Mouse (Mus musculus) bone marrow, adult 2 months (tissue): ENCODE data around the gene Cradd. TPM values are rescaled to one million over a fixed set of nuclear protein-coding genes. Genes with fewer than 3 reads are reported as not detected.

Experiments
- H3K27ac ChIP-seq: fragments of 200-500 bp; 2 replicates; pipeline ENCODE4 v1.5.1; 2012; ENCODE audit warnings: low read depth, mild to moderate bottlenecking, control low read depth, inconsistent platforms, low read length; ENCODE audit not compliant: control insufficient read depth, poor library complexity, insufficient read depth
- H3K4me1 ChIP-seq: fragments of 200-500 bp; 2 replicates; pipeline ENCODE4 v1.6.1; 2011; ENCODE audit warnings: low read length; ENCODE audit not compliant: control insufficient read depth, insufficient read depth
- H3K4me3 ChIP-seq: fragments of 200-500 bp; replicated peaks from 2 replicates; pipeline ENCODE3; 2011; ENCODE audit warnings: mild to moderate bottlenecking, low read depth, low read length, control low read depth; ENCODE audit not compliant: control insufficient read depth
- CTCF ChIP-seq: fragments of 200-500 bp; IDR thresholded peaks from 2 replicates; pipeline ENCODE4 v1.5.1; 2011; ENCODE audit warnings: low read length, control low read depth; ENCODE audit not compliant: control insufficient read depth, insufficient read depth
- POLR2A ChIP-seq: fragments of 200-500 bp; IDR thresholded peaks from 2 replicates; pipeline ENCODE4 v1.6.1; 2011; ENCODE audit warnings: low read depth, mild to moderate bottlenecking, control low read depth, low read length, borderline replicate concordance; ENCODE audit not compliant: control insufficient read depth
- WGBS: fragments of 180-500 bp; shearing (Covaris S2); methylation state at CpG from one replicate; pipeline ENCODE4 v1.1.7; 2018; 5-methylcytosine and 5-hydroxymethylcytosine counted together
- polyA plus RNA-seq: library from polyadenylated mRNA; stranded (reverse); fragments of >200 nt; gene quantifications from 2 replicates; pipeline ENCODE4 v1.2.4, GENCODE M21; 2011; ENCODE audit warnings: low replicate concordance; ENCODE audit not compliant: missing spikeins, insufficient read depth, insufficient read length

The Cradd gene
- polyA plus RNA-seq, 1 experiment: 3.8 TPM

GRCm38 (mm10) chr10:95319001-95319400 is 4.9 kb downstream of the Cradd start:
- Histone ChIP-seq H3K4me1 (peaks cover 2% of the 10 kb centered on the region; the same call in 1 of the 2 replicates), H3K4me3 (no peak overlapping the region), H3K27ac (no peak overlapping the region)
- TF ChIP-seq POLR2A (no peak), CTCF (no peak)
- 79% methylated on average over 13 of the region's 13 CpGs for WGBS

- Histone ChIP-seq H3K27ac (no peak overlapping the region), H3K4me3 (no peak overlapping the region), H3K4me1 (peaks cover 2% of the 10 kb centered on the region; the same call in 1 of the 2 replicates)
- TF ChIP-seq POLR2A (no peak), CTCF (no peak)
- 89% methylated on average over 7 of the region's 7 CpGs for WGBS
Observed at GRCm38 (mm10) chr10:95318392-95318708, 5.6 kb downstream of the Cradd start.

- H3K4me1 ChIP-seq: peaks cover 2% of the 10 kb centered on the region; the same call in 1 of the 2 replicates
- H3K4me3 ChIP-seq: no peak overlapping the region
- TF ChIP-seq POLR2A (no peak), CTCF (no peak)
- no peak overlapping the region for H3K27ac ChIP-seq
- 85% methylated on average over 21 of the region's 21 CpGs for WGBS
Observed at GRCm38 (mm10) chr10:95317581-95318391, 6.1 kb downstream of the Cradd start.

GRCm38 (mm10) chr10:95317091-95317490 is 6.8 kb downstream of the Cradd start:
- Histone ChIP-seq H3K27ac (no peak overlapping the region), H3K4me3 (no peak overlapping the region), H3K4me1 (no peaks in the 10 kb centered on the region)
- TF ChIP-seq POLR2A: no peak
- no peak for TF ChIP-seq CTCF
- 89% methylated on average over 14 of the region's 14 CpGs for WGBS

- TF ChIP-seq POLR2A (no peak), CTCF (no peak)
- 77% methylated on average over 9 of the region's 9 CpGs for WGBS
- no peaks in the 10 kb centered on the region for H3K4me1 ChIP-seq
- H3K4me3 ChIP-seq: no peak overlapping the region
- H3K27ac ChIP-seq: no peak overlapping the region
Observed at GRCm38 (mm10) chr10:95316675-95317074, 7.3 kb downstream of the Cradd start.

GRCm38 (mm10) chr10:95315801-95316474 is 8.0 kb downstream of the Cradd start:
- Histone ChIP-seq H3K27ac (no peak overlapping the region), H3K4me3 (no peak overlapping the region), H3K4me1 (no peaks in the 10 kb centered on the region)
- WGBS: 86% methylated on average over 19 of the region's 19 CpGs
- TF ChIP-seq POLR2A (no peak), CTCF (no peak)

GRCm38 (mm10) chr10:95315321-95315720 is 8.6 kb downstream of the Cradd start:
- TF ChIP-seq CTCF (no peak), POLR2A (no peak)
- Histone ChIP-seq H3K4me1 (no peaks in the 10 kb centered on the region), H3K4me3 (no peak overlapping the region), H3K27ac (no peak overlapping the region)
- WGBS: 92% methylated on average over 11 of the region's 11 CpGs

GRCm38 (mm10) chr10:95314019-95314418 is 9.9 kb downstream of the Cradd start:
- no peak for TF ChIP-seq CTCF
- no peak for TF ChIP-seq POLR2A
- H3K4me1 ChIP-seq: no peaks in the 10 kb centered on the region
- no peak overlapping the region for H3K27ac ChIP-seq
- H3K4me3 ChIP-seq: no peak overlapping the region
- WGBS: 23% methylated on average over 5 of the region's 5 CpGs
